Mouse (Mus musculus): ENCODE measurements at regions not wholly inside any gene's neighbourhood (a gene's known extent, or its start where the extent isn't known, plus 50 kb on each side); places are given as distances from the start of the nearest gene placed in this dataset.

DNA sequence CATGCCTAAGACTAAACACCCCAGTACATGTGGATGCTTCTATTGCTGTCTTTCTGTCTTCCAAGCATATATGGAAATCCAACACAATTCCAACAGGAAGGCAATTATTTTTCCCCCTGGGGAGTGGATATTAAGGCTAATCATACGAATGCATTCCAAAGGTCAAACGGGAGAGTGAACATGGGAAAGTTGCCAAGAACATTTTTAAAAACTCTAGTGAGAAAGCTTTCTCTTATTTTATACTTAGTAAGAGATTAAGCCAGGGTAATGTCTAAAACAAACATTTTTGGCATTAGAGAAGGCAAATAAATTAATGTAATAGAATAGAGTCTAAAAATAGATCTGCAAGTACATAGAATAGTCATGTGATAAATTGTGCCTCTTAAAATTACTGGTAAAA is 332.4 kb downstream of the Ets1 start:
- TF ChIP-seq CTCF (conservative IDR thresholded peaks at IDR 0.05; ENCODE audit: low read length) (no peak), NANOG (IDR thresholded peaks at IDR 0.05; ENCODE audit: borderline replicate concordance, low read length) (no peak), POU5F1 (IDR thresholded peaks at IDR 0.05; ENCODE audit: borderline replicate concordance, low read length) (no peak)
